Mouse (Mus musculus) hematopoietic stem cell, adult 5-6 weeks (primary cell): ENCODE measurements around the gene Ltf. TPM values are rescaled to one million over a fixed set of nuclear protein-coding genes. Genes with fewer than 3 reads are reported as not detected.

Experiments
- ATAC-seq, 2 experiments: fragments of 125-278 bp in 1 of 2; replicated peaks in 1 of 2; 2 replicates each; pipeline ENCODE4 v1.8.0; 2016 to 2017; ENCODE audit warnings: inconsistent platforms in 2 of 2, mild to moderate bottlenecking in 2 of 2, moderate number of reproducible peaks in 2 of 2, low read depth in 1 of 2, moderate TSS enrichment in 1 of 2; ENCODE audit not compliant: low FRiP score in 2 of 2, poor library complexity in 2 of 2, severe bottlenecking in 2 of 2, insufficient read depth in 1 of 2, low TSS enrichment in 1 of 2
- total RNA-seq: library from RNA; stranded (forward); fragments of 172-1452, 232-1000 nt; gene quantifications from 2 replicates; pipeline ENCODE4 v1.2.3, GENCODE M21; 2017

The Ltf gene
- total RNA-seq, 1 experiment from 2014 or later, result 273 TPM

DNA sequence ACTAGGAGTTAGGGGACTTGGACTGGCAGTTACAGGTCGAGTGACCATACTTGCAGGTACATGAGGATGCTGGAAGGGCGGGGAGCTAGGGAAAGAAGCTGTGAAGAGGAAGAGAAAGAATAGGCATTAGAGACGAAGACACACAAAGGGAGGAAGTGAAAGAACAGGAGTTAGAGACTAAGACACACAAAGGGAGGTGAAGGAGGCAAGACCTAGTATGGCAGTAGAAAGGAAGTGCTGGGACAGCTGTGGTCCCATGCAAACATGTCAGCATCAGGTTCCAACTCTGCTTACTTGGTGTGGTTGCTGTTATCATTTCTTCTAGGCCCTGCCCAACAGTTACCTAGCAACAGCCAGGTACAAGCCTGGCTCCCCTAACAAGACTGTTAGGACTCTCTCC is 9.3 kb upstream of the Ltf start:
- no peak for ATAC-seq

DNA sequence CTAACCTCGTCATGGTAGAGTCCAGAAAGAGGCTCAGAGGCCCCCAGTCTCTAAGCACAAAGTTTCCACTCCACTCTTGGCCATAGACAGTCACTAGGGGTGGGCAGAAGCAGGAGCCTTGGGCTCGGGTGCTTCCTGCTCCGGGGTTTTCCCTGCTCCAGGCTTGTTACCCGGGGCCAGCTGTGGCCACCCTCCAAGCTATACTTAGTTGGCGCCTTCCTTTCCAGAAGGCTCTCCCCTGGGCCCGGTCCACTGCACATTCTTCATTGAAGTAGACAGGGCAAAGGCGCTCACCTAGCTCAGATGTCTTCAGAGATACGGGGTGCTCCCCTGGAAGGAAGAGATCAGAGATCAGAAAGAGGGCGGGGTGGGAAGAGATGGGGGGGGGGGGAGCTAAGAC is 7.5 kb upstream of the Ltf start:
- ATAC-seq, result no peak

DNA sequence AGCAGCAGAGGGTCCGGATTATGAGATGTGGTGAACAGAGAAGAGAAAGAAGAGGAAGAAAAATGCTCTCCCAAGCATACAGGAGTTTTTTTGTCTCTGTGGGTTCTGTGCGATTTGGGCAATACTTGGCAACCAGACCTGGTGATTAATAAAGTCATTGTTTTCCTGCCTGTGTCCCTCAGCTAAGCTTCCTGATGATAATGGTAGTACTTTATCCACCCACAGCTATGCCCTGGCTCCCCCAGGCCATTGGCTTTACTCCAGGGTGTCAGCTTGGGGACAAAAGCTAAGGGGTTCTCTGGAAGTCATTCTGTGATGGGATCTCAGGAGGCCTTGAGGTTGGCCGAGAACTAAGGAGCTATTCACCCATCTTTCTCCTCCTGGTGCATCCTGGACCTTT is 7.0 kb upstream of the Ltf start:
- ATAC-seq, result no peak

DNA sequence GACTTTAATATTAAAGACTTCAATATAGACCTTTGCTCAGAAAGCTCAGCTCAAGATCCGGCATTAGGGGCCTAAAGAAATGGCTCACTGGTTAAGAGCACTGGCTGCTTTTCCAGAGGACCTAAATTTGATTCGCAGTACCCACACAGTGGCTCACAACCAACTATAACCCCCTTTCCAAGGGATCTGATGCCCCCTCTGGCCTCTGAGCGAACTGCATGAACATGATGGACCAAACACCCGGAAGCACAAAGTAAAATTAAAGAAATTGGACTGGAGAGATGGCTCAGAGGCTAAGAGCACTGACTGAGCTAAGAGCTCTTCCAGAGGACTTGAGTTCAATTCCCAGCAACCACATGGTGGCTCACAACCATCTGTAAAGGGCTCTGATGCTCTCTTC is 3.4 kb upstream of the Ltf start:
- ATAC-seq, result no peak

DNA sequence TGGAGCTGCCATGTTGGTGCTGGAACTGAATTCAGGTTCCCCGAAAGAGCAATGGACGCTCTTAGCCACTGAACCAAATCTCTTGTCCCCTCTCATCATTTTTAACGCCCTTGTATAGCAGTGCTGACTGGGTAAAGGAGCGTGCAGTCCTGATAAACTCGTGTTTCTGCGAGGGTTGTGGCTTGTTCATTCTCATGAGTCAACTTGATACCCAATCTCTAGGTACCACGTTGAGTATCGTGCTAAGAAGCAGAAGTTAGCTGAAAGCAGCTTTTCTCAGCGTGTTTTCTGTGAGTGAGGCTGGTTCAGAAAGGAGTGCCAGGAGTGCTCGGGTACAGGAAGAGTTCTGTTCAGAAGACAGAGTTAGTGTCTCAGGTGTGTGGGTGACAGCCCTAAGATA is 7.7 kb downstream of the Ltf start:
- no peak for ATAC-seq

DNA sequence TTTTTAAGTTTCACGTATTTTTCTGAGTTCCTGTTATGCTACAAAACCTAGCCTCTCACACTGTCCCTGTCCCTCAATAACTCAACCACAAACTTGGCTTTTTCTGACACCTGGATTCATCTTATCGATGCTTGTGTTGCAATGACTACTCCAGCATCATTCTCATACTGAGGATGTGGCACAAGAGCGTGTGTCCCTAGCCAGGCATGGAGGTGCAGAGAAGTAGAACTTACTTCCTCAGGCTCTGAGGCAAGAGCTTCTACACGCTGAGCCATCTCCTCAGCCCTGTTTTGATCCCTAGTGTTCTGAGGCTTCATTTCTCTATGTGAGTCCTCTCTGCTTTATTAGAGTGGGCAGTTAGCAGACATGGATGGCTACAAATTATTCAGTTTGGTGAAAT is 14.6 kb downstream of the Ltf start:
- ATAC-seq, result peak in 1 of 2 experiments; percentile 45; a peak in 1 of 4 replicates

DNA sequence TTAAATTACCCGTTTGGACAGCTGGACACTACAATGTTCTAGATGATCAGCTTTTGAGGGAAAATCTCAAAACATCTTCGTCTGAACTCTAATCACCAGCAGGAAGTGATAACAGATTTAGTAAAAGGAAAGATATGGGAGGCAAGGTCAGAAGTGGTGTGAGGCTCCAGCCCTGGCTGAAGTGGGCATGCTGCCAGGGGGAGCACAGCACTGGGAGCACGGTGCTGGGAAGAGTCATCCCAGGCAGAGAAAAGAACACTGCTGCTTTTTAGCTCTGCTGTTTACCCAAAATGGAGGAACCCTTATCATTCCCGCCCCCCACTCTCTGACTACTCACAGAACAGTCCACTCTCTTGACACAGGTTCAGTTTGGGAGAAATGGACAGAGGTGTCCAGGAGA is 20.9 kb downstream of the Ltf start:
- no peak for ATAC-seq

DNA sequence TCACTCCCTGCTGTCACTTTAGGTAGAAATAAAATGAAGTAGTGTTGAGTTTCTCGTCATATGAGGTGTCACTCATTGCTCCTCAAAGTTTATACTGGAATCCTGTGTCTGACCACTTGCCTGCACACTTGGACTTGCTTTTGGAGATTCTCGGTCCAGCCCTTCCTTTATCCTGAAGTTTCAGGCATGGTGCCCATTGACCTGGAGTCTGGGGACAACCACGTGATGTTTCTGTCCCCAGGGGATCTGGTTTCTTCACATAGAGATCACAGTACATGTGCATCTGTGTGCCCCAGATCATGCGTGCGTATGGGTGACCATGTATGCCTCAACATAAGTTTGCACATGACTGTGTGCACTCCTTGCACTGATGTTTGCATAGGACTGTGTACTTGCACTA is 23.2 kb downstream of the Ltf start:
- ATAC-seq, result no peak

DNA sequence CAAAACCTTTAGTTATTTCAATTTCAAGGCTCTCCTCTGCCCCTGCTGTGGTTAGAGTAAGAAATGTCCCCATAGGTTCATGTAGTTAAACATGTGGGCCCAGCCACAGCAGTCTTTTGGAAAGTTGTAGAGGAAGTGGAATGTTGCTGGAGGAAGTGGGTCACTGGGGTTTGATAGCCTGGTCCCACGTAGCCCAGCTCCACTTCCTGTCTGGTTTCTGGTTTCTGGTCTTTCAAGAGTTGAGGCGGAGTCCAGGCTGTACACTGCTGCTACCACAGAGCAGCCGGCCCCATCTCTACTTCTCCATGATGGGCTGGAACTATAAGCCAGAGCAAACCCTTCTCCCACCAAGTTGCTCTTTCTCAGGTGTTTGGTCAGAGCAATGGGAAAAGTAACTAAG is 27.2 kb downstream of the Ltf start:
- peak; percentile 90 to 95 for ATAC-seq

DNA sequence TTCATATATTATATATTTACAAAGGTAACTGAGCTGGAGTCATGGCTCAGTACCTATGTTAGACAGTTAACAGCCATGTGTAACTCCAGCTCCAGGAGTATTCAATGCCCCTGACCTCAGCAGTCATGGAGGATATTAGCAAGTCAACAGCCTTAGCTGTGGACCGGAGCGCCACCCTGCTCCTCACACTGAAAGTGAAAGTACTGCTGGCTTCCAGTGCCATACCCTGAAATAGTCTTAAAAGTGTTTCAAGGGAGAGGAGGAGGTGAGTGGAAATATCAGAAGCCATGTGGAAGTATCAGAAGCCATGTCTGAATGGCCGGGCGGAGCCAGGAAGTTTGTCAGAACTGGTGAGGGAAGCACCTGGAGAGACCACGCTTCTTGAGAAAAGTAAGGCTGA is 28.2 kb downstream of the Ltf start:
- ATAC-seq, result peak; percentile 43 to 61

DNA sequence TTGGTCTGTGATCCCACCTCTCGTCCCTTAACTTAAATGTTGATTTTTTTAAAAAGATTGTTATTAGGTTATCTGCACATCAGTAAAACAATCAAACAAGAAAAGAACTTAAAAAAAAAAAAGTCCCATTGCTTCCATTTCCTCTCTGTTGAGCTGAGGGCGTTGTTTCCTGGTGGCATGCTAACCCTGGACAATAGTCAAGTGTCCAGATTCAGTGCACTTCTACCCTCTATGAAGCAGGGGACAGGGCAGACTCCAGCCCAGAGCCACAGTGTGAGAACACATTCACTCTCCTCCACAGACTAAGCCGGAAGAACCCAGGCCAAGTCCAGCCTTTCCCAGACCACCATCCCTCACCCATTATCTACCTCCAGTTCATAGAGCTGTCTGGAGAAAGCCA is 29.4 kb downstream of the Ltf start:
- ATAC-seq, result no peak

DNA sequence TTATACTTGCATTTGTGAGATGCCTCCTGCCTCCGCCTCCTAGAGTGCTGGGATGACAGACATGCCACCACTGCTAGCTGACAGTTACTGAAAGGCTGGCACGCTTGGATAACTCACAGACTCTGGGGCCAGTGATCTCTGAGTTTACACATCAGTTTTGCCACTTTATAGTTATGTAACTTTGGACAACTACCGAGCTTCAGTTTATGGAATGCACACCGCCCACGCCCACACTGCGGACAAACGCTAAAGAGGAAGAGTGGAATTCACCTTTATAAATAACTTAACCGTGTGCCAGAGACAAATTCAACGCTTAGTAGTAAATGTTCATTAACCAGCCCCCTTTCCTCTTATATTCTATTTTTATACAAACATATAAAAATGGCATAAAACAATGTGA is 35.9 kb downstream of the Ltf start:
- ATAC-seq, result no peak

DNA sequence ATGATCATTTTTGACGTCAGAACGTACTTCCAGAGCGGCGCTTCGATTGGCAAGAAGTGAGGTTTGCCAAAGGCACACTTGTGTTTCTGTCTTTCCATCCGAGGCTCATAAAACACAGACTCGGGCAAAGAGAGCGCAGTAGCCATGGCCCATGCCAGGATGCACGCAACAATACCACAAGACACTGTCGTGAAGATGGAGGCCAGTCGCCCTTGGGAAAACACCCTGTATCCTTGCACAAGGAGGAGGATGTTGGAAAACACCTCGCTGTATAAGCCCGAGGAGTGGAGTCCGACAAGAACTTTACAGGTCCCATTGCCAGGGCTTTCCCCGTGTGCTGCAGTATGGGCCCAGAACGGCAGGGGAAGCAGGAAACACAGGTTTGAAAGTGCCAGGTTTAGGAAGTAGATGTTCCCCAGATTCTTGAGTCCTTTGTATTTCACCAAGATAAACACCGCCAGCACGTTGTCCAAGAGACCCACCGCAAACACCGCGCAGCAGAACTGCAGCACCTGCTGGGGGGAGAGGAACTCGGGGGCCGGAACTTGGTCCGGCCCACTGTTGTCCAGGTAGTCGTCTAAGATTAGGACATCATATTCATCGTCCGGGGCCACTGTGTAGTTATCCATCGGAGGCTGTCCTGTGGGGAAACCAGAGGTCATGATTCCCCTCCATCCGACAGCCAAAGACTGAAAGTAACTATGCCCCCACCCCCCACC is 36.9 kb downstream of the Ltf start:
- ATAC-seq, result peak; percentile 14 to 36

DNA sequence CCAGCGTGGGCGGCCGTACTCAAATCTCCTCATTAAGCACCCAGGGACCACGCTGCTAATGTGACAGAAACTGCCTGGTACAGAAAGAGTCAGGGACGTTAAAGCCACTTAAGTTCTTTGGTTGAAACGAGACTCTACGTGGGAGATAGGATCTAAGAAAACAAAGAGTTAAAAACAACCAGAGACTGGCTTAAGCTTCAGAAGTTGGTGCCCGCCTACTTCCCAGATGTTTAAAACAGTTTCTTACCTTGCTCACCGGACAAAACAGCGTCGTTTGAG is 37.4 kb downstream of the Ltf start:
- ATAC-seq, result no peak

DNA sequence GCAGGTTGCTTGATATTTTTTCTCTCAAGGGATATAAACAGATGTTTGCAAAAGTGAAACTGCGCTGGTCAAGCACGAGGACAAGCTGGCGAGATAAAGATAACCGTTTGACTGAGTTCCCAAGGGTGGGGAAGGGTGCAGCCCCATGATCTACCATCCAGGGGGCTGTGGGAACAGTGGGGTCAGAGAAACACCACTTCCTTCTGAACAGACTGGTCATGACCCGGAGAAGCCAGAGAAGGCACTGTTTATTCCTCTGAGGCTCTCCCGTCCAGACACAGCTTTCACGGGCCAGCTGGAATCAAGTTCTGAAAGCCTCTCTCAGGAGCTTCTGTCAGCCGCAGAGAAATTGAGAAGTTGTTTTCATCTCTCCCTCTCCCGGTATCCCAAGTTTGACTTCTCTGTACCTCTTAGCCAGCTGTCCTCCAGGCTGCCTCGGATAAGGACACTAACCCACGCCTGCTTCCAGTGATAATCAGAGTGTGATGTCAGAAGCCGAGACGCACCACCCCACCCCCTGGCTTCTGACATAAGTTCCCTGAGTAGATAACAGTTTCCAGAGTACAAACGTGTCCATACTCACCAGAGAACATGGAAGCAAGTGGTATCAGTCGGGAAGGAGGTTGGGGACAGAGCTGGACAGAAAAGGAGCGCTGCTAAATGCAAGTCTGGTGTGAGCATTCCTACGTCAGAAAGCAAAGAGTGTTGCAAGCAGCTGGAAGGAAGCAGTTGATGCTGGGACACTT is 37.9 kb downstream of the Ltf start, which contains the start of gene Ccrl2:
Gene Ccrl2, minus strand, starts transcription at position 722 of the 746 bp plus-strand sequence.
- peak; percentile 48 to 61 for ATAC-seq

DNA sequence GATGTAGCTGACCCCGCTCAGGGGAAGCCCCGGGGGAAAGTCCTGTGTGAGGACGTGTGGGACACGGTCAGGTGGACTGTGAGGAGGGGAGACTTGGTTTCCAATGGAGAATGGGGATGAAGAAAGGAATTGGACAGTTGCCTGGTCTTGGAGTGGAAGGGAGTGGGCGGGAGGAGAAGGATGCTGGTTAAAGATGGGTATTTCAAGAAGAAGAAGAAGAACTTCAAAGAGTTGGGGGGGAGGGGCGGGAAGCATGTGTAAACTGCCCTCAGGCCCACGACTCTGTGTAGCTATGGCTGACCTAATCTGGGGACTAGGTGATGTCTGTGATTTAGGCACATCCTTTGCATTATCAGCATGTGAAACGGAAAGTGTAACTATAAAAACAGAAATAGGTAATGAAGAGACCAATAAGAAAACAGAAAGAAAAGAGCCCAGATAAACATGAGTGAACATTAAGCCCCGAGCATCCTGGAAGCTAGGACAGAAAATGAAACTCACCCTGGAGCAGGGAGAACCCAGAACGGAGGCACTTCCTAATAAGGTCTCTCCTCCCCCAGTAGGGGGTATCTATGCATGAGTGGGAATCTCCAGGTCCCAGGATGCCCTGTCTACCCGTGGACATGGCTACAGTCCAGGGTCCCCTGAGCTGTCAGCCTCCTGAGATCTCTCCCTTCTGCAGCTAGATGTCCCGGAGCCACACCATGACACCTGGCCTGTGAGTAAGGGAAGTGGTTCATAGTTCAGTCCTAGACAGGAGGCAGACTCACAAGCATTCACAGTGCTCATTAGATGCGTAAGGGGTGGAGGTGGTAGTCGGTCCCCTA is 38.7 kb downstream of the Ltf start:
- ATAC-seq, result no peak; a peak in 1 of 4 replicates

DNA sequence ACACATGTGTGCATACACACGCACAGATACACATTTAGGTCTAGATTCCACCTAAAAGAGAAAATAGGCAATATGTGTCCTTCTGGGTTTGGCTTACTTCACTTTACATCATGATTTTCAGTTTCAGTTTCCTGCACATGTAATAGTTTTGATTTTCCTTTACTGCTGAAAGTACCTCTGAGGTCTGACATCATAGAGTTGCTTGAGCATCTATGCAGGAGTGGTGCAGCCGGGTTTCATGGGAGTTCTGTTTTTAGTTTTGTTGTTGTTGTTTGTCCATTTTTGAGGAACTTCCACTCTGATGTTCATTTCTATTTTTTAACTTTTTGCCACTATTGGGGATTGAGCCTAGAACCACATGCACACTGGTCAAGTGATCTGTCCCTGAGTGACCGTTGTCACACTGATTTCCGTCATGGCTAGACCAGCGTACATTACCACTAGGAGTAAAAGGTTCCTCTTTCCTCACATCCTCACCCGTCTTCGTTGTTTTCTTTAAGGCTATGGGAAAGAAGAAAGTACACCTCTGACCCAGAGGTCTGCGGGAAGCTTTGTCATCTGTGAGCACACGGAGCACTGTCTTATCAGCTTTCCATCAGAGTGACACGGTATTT is 40.0 kb downstream of the Ltf start:
- peak in 1 of 2 experiments; percentile 7; a peak in 2 of 4 replicates for ATAC-seq

DNA sequence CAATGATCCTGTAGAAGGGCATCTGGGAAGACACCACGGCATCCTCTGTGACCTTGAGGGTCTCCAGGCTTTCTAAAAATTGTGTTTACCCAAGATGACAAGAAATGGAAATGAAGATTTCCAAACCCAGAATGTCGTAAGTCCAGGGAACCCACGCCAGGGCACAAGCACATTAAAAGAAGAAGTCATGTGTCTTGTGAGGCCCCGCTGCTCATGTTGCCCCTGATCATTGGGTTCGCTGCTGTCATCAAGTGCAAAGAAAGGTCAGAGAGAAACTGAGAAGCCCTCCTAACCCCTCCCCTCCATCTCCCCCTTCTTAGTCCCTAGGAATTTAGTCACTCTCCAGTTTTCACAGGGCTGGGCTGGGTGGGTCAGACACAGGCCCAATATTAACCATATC is 43.8 kb downstream of the Ltf start:
- no peak for ATAC-seq
